Mouse (Mus musculus): ENCODE measurements around the gene Pgp. TPM values are rescaled to one million over a fixed set of nuclear protein-coding genes. Genes with fewer than 3 reads are reported as not detected.
"Not testable (repeated sequence)": the region's sequence is repeated elsewhere in the genome, so short reads cannot be mapped to it uniquely, and the experiment has no call there.

Gene Pgp
- total RNA-seq (2015; ENCODE audit: low replicate concordance) (28.1 and 48.6 TPM in 2 replicates), total RNA-seq (2017; ENCODE audit: low replicate concordance) (35.8 and 43.4 TPM in 2 replicates)

GRCm38 (mm10) chr17:24469910-24470602, at the start of gene Pgp, which contains the start of gene E4f1:
Gene Pgp, plus strand, starts transcription at chr17:24470392.
Gene E4f1, minus strand, starts transcription at chr17:24470313.
- peak; percentile 93 for ATAC-seq (replicated peaks; ENCODE audit: low FRiP score, poor library complexity, severe bottlenecking)

- no peak for ATAC-seq (replicated peaks; ENCODE audit: low FRiP score, poor library complexity, severe bottlenecking)
Observed at GRCm38 (mm10) chr17:24423114-24423513, 47.1 kb upstream of the Pgp start.

- no peak for ATAC-seq (replicated peaks; ENCODE audit: low FRiP score, poor library complexity, severe bottlenecking)
Observed at GRCm38 (mm10) chr17:24424489-24424888, 45.7 kb upstream of the Pgp start.

DNA sequence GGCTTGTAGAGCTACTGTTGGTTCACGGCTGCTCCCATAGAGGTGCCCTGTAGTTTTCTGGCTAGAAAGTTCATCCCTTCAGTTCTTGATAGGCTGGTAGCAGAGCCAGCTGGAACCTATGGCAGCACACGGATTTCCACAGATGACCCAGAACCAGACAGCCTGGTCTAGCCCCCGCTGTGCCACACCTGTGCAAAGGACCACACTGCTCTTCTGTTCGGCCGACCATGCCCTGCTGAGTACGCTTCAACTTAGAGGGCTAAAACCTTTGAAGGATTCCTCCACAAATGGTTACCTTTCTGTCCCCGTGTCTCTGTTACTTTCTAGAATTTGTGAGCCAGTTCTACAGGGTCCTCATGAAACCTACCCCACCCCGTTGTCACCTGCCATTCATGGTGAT, 44.9 kb upstream of the Pgp start:
- not testable (repeated sequence) for ATAC-seq (replicated peaks; ENCODE audit: low FRiP score, poor library complexity, severe bottlenecking)

- no peak for ATAC-seq (replicated peaks; ENCODE audit: low FRiP score, poor library complexity, severe bottlenecking)
Observed at GRCm38 (mm10) chr17:24425905-24426304, 44.3 kb upstream of the Pgp start.

DNA sequence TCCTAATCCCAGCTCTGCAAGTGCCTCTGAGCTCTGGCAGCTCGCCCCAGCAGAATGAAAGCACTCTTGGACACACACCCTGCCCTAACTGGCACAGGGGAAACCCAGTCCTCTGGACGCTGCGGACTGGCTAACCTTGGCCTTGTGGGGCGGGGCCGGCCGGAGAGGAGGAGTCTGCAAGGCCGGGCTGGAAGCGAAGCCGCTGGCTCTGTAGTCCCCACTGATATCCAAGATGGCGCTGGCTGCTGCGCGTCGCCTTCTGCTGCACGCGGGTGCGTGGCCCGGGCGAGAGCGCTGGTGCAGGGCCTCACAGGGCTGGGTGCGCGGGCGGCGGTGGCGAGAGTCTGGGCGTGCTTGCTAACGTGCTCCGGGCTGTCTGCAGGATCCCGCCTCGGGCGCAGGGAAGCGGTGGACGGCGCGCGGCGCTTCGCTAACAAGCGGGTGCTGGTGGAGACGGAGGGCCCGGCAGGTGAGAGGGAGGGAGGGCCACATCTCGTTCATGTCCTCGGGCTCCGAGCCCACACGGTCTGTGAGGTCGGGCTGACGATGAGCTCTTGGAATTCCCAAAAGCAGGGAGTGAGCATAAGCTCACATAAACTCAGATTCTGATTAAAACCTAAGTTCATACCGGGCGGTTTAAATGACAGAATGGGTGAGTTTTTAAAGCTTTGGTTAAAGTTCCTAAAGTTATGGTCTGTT, 43.6 kb upstream of the Pgp start, which contains the start of gene Eci1:
Gene Eci1, plus strand, starts transcription at position 171 of the 699 bp plus-strand sequence.
- peak; percentile 98 for ATAC-seq (replicated peaks; ENCODE audit: low FRiP score, poor library complexity, severe bottlenecking)

DNA sequence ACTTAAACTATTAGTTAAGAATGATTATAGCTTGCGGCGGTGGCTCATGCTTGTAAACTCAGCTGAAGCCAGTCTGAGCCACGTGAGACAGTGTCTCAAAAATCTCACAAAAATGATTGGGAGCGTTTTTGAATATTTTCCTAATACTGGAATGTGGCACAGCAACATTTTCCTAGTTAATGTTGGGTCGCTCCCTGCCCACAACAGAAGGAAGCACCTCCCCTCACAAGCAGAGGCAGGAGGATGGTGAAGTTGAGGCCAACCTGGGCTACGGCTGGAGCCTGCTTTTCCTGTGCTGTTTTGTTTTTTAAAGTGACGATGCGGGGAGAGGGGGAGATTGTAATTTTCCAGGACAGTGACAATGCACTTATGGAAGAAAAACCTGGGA, 43.0 kb upstream of the Pgp start:
- ATAC-seq (replicated peaks; ENCODE audit: low FRiP score, poor library complexity, severe bottlenecking) = peak; percentile 7; the same call in 1 of the 2 replicates

DNA sequence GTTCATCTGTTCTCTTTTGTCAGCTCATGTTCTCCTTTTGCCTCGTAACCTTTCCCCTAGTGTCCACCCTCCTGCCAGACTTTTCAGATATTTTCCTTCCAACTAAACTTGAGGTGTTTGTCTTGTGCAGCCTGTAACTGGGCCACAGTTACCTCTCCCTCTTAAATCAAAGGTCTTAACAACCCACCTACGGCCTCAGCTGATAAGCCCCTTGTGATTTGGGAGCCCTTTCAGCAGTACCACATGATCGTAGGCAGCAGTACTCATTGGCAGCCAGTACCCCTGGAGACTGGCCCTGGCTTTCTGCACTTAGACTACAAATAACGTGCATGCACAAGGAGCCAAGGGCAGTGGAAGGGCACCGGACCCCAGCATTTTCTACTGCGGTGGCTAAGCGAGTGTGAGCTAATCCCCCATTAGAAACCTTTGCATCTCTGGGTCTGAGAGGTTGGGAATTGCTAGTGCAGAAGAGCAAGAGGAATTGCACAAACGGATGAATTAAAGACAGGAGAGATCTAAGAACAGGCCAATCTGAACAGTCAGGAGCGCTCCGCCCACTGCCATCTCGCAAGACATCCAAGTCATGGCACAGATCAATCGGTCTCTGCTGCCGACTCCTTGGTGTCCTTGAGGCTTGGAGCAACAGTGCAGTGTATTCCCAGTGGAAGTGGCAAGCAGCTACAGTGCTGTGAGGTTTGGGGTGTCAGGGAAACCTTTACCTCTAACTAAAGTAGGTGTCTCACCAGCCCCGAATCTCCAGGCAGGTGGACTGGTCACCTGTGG, 40.8 kb upstream of the Pgp start:
- ATAC-seq (replicated peaks; ENCODE audit: low FRiP score, poor library complexity, severe bottlenecking) = no peak

- peak; percentile 87 for ATAC-seq (replicated peaks; ENCODE audit: low FRiP score, poor library complexity, severe bottlenecking)
Observed at GRCm38 (mm10) chr17:24437016-24437415, 33.2 kb upstream of the Pgp start.

GRCm38 (mm10) chr17:24440377-24440776, 29.8 kb upstream of the Pgp start:
- no peak for ATAC-seq (replicated peaks; ENCODE audit: low FRiP score, poor library complexity, severe bottlenecking)

- no peak for ATAC-seq (replicated peaks; ENCODE audit: low FRiP score, poor library complexity, severe bottlenecking)
Observed at GRCm38 (mm10) chr17:24441148-24441547, 29.0 kb upstream of the Pgp start.

DNA sequence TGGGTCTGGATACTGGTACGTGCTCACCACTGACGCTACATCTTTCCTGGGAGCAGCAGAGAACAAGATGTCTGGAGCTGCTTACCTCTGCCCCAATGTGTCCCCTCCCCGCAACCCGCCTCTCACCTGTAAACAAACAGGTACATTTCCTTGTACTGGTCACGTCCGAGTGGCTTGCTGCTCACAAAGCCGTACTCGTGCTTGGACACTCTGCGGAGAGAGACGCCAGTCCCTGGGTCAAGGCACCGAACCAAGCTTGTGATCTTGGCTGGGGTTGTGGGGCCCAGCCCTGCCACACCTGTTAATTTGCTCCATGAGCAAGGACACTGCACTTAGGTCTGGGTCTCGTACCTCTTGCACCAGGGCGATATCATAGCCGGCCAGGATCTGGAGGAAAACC, 28.1 kb upstream of the Pgp start:
- ATAC-seq (replicated peaks; ENCODE audit: low FRiP score, poor library complexity, severe bottlenecking) = no peak

DNA sequence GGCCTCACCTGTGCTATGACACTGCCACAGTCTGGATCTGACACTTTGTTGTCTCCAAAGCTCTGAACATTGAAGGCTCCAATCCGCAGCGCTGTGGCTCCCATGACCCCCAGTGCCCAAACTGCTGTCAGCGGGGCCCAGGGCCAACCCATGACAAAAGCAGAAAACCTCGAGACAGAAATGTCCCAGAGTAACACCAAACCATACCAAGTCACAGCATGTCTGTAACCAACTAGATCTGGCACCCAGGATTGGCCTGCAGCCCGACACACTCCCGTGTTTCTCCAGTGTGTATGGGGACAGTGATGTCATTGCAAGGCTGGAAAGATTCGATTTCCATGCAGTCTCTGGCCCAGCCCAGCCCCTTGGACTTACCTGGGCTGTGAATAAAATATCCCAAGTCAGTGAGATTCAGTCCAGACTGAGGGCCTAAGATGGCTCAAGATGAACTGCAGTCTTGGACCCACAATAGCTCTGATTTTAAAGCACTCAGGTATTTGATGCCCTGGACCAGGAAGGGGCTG, 27.5 kb upstream of the Pgp start, which contains the start of gene Dnase1l2:
Gene Dnase1l2, minus strand, starts transcription at position 474 of the 524 bp plus-strand sequence.
- ATAC-seq (replicated peaks; ENCODE audit: low FRiP score, poor library complexity, severe bottlenecking) = no peak

DNA sequence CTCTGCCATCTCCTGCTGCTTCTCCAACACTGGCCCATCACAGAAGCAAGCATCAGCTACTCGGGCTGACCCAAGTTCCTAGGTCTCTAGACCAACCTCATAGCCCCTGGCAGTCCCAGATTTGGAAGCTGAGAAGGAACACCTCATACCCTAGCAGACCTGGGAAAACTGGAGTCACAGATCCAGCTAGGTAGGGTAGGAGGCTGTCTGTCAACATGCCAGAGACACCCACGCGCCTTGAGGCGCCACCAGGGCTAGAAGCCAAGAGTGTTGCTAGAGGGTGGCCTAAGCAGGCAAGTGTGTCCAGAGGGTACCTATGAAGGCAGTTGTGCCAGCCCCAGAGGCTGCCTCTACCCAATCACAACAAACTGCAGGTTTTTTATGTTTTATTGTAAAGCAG, 26.8 kb upstream of the Pgp start:
- ATAC-seq (replicated peaks; ENCODE audit: low FRiP score, poor library complexity, severe bottlenecking) = no peak

- ATAC-seq (replicated peaks; ENCODE audit: low FRiP score, poor library complexity, severe bottlenecking) = no peak
Observed at GRCm38 (mm10) chr17:24446590-24446989, 23.6 kb upstream of the Pgp start.

DNA sequence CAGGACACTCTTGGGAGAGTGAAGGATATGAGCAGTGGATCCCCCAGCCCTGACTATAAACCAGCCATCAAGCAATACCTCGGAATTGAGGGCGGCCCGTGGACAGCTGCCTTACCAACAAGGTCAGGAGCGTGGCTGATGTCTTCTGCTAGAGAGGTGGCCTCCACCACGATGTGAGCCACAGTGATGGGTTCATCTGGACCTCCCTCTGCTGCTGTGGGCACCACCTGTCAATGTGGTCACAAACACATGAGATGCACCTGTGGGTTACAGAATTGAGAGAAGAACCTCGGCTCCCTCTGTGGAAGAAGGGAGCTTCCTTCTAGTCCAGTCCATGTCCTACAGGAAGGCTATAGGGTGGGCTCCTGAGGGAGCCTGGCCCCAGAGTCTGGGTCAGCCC, 20.7 kb upstream of the Pgp start:
- no peak for ATAC-seq (replicated peaks; ENCODE audit: low FRiP score, poor library complexity, severe bottlenecking)

DNA sequence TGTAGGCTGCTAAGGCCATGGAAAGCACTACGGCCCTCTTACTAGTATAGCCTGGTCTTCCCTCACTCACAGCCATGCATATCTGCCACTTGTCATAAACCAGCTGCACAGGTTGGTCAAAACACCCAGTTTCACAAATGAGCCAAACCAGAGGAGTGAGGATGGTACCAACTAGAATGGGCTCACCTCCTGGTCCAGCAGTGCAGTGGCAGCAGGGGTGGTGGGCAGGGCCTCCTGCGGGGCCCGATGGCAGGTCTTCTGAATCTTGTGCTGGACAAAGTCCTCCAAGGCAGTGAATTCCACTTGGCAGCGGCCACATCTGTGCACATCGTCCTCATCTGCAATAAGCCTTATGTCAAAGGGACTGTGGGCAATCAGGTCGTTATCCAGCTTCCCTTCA, 19.0 kb upstream of the Pgp start:
- ATAC-seq (replicated peaks; ENCODE audit: low FRiP score, poor library complexity, severe bottlenecking) = no peak

- no peak for ATAC-seq (replicated peaks; ENCODE audit: low FRiP score, poor library complexity, severe bottlenecking)
Observed at GRCm38 (mm10) chr17:24453372-24453771, 16.8 kb upstream of the Pgp start.

DNA sequence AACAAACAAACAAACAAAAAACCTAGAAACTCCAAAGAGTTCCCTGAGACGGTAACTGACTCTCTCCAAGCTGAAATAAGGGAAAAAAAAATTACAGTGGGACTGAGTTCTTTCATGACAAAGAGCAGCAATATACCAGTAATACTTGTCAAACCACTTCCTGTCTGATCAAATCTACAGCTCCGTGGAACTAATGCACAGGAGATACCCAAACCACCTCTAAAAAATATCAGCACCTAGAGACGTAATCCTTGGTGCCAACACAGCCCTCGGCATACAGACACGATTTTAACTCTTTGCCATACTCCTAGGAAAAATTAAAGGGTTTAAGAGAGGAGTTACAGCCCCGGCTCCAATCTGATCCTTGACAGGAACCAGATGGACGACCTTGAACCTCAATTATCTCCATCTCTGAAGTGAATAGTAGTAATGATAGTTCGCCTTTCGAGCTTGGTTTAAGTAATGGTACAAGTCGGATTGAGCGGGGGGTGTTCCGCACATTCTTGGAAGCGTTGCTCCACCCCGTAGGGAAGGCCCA, 15.9 kb upstream of the Pgp start:
- peak; percentile 10; the same call in 1 of the 2 replicates for ATAC-seq (replicated peaks; ENCODE audit: low FRiP score, poor library complexity, severe bottlenecking)

Measured in erythroid progenitor cell, adult 5-6 weeks (primary cell).